Comparison of ENCODE assay signal across 24 mouse cellular contexts in genomic region chr2:28414116-28414756, GRCm38 (mm10). TPM values are rescaled to one million over a fixed set of nuclear protein-coding genes. Genes with fewer than 3 reads are reported as not detected.
A peak's percentile ranks its signal among the peaks of the same experiment; 100 is the strongest.
DNase-seq lines count a peak whose midpoint lies in the region; ATAC-seq lines count a peak whose summit lies in the region.
"Had no signal": no experiment of that assay in that cellular context is flagged by ENCODE, and none has a peak within 500 bp of the region (broad histone marks: within the 10 kb centered on the region; RNA-seq: fewer than 3 reads in every experiment).

No protein-coding gene starts in this region.

- no peak overlapping the region for H3K4me2 ChIP-seq in midbrain, embryonic 13.5 days (replicated peaks)
- H3K4me2 ChIP-seq: embryonic facial prominence, embryonic 13.5 days; forebrain, embryonic 12.5 days; hindbrain, embryonic 15.5 days had no signal

- H3K27ac ChIP-seq in midbrain, embryonic 13.5 days: no peak overlapping the region
- H3K27ac ChIP-seq: forebrain, embryonic 12.5 days had no signal

- H3K9ac ChIP-seq in midbrain, embryonic 13.5 days (replicated peaks): no peak overlapping the region
- H3K9ac ChIP-seq: embryonic facial prominence, embryonic 13.5 days; forebrain, embryonic 12.5 days; forebrain, postnatal 0 days; hindbrain, embryonic 15.5 days had no signal

- H3K27me3 ChIP-seq in midbrain, embryonic 13.5 days: no peaks in the 10 kb centered on the region
- H3K27me3 ChIP-seq: embryonic facial prominence, embryonic 13.5 days; hindbrain, embryonic 15.5 days; Patski had no signal

- no peaks in the 10 kb centered on the region for H3K36me3 ChIP-seq in midbrain, embryonic 13.5 days
- H3K36me3 ChIP-seq: embryonic facial prominence, embryonic 13.5 days; forebrain, embryonic 12.5 days; heart, embryonic 13.5 days; hindbrain, embryonic 15.5 days had no signal

- H3K9me3 ChIP-seq in midbrain, embryonic 13.5 days: no peaks in the 10 kb centered on the region
- H3K9me3 ChIP-seq: embryonic facial prominence, embryonic 13.5 days; forebrain, embryonic 12.5 days; heart, embryonic 13.5 days; hindbrain, embryonic 15.5 days had no signal

- no peak overlapping the region for H3K4me3 ChIP-seq in midbrain, embryonic 13.5 days (replicated peaks)
- H3K4me3 ChIP-seq: embryonic facial prominence, embryonic 13.5 days; forebrain, embryonic 12.5 days; heart, embryonic 13.5 days; hindbrain, embryonic 15.5 days had no signal

- 93% methylated on average over 5 of the region's 5 CpGs for WGBS in midbrain, embryonic 13.5 days

- ATAC-seq in midbrain, embryonic 13.5 days: no peak
- ATAC-seq: activated CD4-positive, CD25-positive, alpha-beta regulatory T cell, adult 4 months; forebrain, postnatal 0 days; inflammation-experienced regulatory T-cells, adult 6 months; intestine, postnatal 0 days; Patski had no signal

- DNase-seq in cerebellum, adult 11-12 months: peak; percentile 84
- DNase-seq in cerebellum, postnatal 4 days (ENCODE audit: low spot score in 2 of 2): no peak
- DNase-seq in brain, adult 2 months (ENCODE audit: low read depth, low spot score): peak; percentile 80
- peak; percentile 84 for DNase-seq in cerebellum, adult 9-10 months
- DNase-seq in cerebellum, postnatal 25 days: peak; percentile 66 to 73
- no peak for DNase-seq in adrenal gland, postnatal 10 days
- DNase-seq in kidney, adult 9 months: no peak
- DNase-seq: adrenal gland, postnatal 25 days; forebrain, postnatal 0 days; gastrocnemius, postnatal 25 days; heart, postnatal 36 days; kidney, adult 8-10 months had no signal

- H3K4me1 ChIP-seq in midbrain, embryonic 13.5 days (replicated peaks): peaks cover 17% of the 10 kb centered on the region

RNA-seq across cellular contexts. Expression of gene Ppp1r26, which starts 32.4 kb away (rescaled TPM):
- total RNA-seq in adrenal gland, postnatal 10 days (2021): 1 to 10 TPM; 5.3 to 7.4 TPM
- 10.7 and 11.8 TPM in 2 replicates for polyA plus RNA-seq in midbrain, embryonic 13.5 days (2015; fragmentation: Nextera tagmentation; extraction: Ambion mirVana)
- total RNA-seq: MEL had no signal
- polyA plus RNA-seq: inflammation-experienced regulatory T-cells, adult 6 months had no signal

RNA-seq across cellular contexts. Expression of gene 1700007K13Rik, which starts 51.9 kb away (rescaled TPM):
- total RNA-seq in adrenal gland, postnatal 10 days (2021): under 1 TPM; 0.64 to 0.99 TPM
- polyA plus RNA-seq in midbrain, embryonic 13.5 days (2015; fragmentation: Nextera tagmentation; extraction: Ambion mirVana): 0.85 and 1.3 TPM in 2 replicates
- total RNA-seq: gastrocnemius, adult 18-20 months; gastrocnemius, postnatal 25 days; granulocyte monocyte progenitor cell, adult 5-6 weeks; heart, postnatal 36 days; MEL had no signal
- polyA plus RNA-seq: intestine, postnatal 0 days had no signal

RNA-seq across cellular contexts. Expression of gene Mrps2, which starts 53.6 kb away (rescaled TPM):
- total RNA-seq in adrenal gland, postnatal 10 days (2021): 10 to 100 TPM; 64.6 to 75.6 TPM
- polyA plus RNA-seq in midbrain, embryonic 13.5 days (2015; fragmentation: Nextera tagmentation; extraction: Ambion mirVana): 50.1 and 52.3 TPM in 2 replicates

Comparison
In these comparisons a context has a peak if more than half of its experiments do, and no peak if none do; other contexts are left out.
1. DNase-seq: peak in cerebellum, adult 11-12 months (single experiment), brain, adult 2 months (single experiment), cerebellum, adult 9-10 months (single experiment) and cerebellum, postnatal 25 days (2 of 2); none in cerebellum, postnatal 4 days (0 of 2), adrenal gland, postnatal 10 days (single experiment) and kidney, adult 9 months (single experiment).